Mouse (Mus musculus): ENCODE results near the gene Pla2g2c.

GRCm38 (mm10) chr4:138780300-138780699, 55.7 kb downstream of the Pla2g2c start:
- TF ChIP-seq CTCF (IDR thresholded peaks at IDR 0.05; ENCODE audit: borderline replicate concordance, insufficient read depth, low read depth, low read length) = no peak
- no peak for TF ChIP-seq POLR2A (IDR thresholded peaks at IDR 0.05; ENCODE audit: borderline replicate concordance, insufficient read depth, low read length)

Measured in cerebellum, adult 2 months (tissue).